Mouse (Mus musculus): ENCODE measurements at regions not wholly inside any gene's neighbourhood (a gene's known extent, or its start where the extent isn't known, plus 50 kb on each side); places are given as distances from the start of the nearest gene placed in this dataset.

GRCm38 (mm10) chr9:89858005-89858404, 51.7 kb upstream of the Rasgrf1 start:
- H3K27ac ChIP-seq: no peak overlapping the region
- H3K27me3 ChIP-seq: no peaks in the 10 kb centered on the region
- H3K36me3 ChIP-seq: no peaks in the 10 kb centered on the region
- no peak overlapping the region for H3K9ac ChIP-seq
- H3K4me1 ChIP-seq: no peaks in the 10 kb centered on the region
- no peak overlapping the region for H3K4me3 ChIP-seq
- H3K4me2 ChIP-seq: no peak overlapping the region
- no peaks in the 10 kb centered on the region for H3K9me3 ChIP-seq
- ATAC-seq (ENCODE audit: insufficient number of reproducible peaks, low FRiP score, low TSS enrichment, low read depth): no peak

- Histone ChIP-seq H3K27ac (no peak overlapping the region), H3K9me3 (no peaks in the 10 kb centered on the region), H3K36me3 (no peaks in the 10 kb centered on the region), H3K4me1 (no peaks in the 10 kb centered on the region), H3K4me3 (no peak overlapping the region), H3K4me2 (no peak overlapping the region), H3K9ac (no peak overlapping the region), H3K27me3 (no peaks in the 10 kb centered on the region)
- ATAC-seq (ENCODE audit: insufficient number of reproducible peaks, low FRiP score, low TSS enrichment, low read depth): no peak
- WGBS: 73% methylated on average over 10 of the region's 10 CpGs
Observed at GRCm38 (mm10) chr9:89850491-89851282, 59.0 kb upstream of the Rasgrf1 start.

- H3K9ac ChIP-seq: no peak overlapping the region
- H3K4me3 ChIP-seq: no peak overlapping the region
- H3K4me1 ChIP-seq: no peaks in the 10 kb centered on the region
- no peak overlapping the region for H3K27ac ChIP-seq
- H3K27me3 ChIP-seq: no peaks in the 10 kb centered on the region
- 79% methylated on average over 3 of the region's 3 CpGs for WGBS
- no peaks in the 10 kb centered on the region for H3K9me3 ChIP-seq
- no peak for ATAC-seq (ENCODE audit: insufficient number of reproducible peaks, low FRiP score, low TSS enrichment, low read depth)
- H3K4me2 ChIP-seq: no peak overlapping the region
- H3K36me3 ChIP-seq: no peaks in the 10 kb centered on the region
Observed at GRCm38 (mm10) chr9:89849947-89850346, 59.8 kb upstream of the Rasgrf1 start.

- WGBS: 61% methylated on average over 3 of the region's 3 CpGs
- ATAC-seq (ENCODE audit: insufficient number of reproducible peaks, low FRiP score, low TSS enrichment, low read depth): no peak
- Histone ChIP-seq H3K4me1 (no peaks in the 10 kb centered on the region), H3K4me3 (no peak overlapping the region), H3K27me3 (no peaks in the 10 kb centered on the region), H3K9me3 (no peaks in the 10 kb centered on the region), H3K36me3 (no peaks in the 10 kb centered on the region), H3K27ac (no peak overlapping the region), H3K4me2 (no peak overlapping the region), H3K9ac (no peak overlapping the region)
Observed at GRCm38 (mm10) chr9:89848571-89848970, 61.1 kb upstream of the Rasgrf1 start.

- Histone ChIP-seq H3K27me3 (no peaks in the 10 kb centered on the region), H3K4me1 (no peaks in the 10 kb centered on the region), H3K4me2 (no peak overlapping the region), H3K9me3 (no peaks in the 10 kb centered on the region), H3K27ac (no peak overlapping the region), H3K9ac (no peak overlapping the region), H3K4me3 (no peak overlapping the region), H3K36me3 (no peaks in the 10 kb centered on the region)
- ATAC-seq (ENCODE audit: insufficient number of reproducible peaks, low FRiP score, low TSS enrichment, low read depth): no peak
Observed at GRCm38 (mm10) chr9:89846973-89847372, 62.7 kb upstream of the Rasgrf1 start.

- WGBS: 91% methylated on average over 8 of the region's 8 CpGs
- Histone ChIP-seq H3K27me3 (no peaks in the 10 kb centered on the region), H3K36me3 (no peaks in the 10 kb centered on the region), H3K9me3 (no peaks in the 10 kb centered on the region), H3K27ac (no peak overlapping the region), H3K4me1 (no peaks in the 10 kb centered on the region), H3K9ac (no peak overlapping the region), H3K4me3 (no peak overlapping the region), H3K4me2 (no peak overlapping the region)
- no peak for ATAC-seq (ENCODE audit: insufficient number of reproducible peaks, low FRiP score, low TSS enrichment, low read depth)
Observed at GRCm38 (mm10) chr9:89842776-89843089, 67.0 kb upstream of the Rasgrf1 start.

- no peak for ATAC-seq (ENCODE audit: insufficient number of reproducible peaks, low FRiP score, low TSS enrichment, low read depth)
- H3K4me2 ChIP-seq: no peak overlapping the region
- H3K36me3 ChIP-seq: no peaks in the 10 kb centered on the region
- no peak overlapping the region for H3K4me3 ChIP-seq
- no peaks in the 10 kb centered on the region for H3K27me3 ChIP-seq
- no peaks in the 10 kb centered on the region for H3K9me3 ChIP-seq
- H3K9ac ChIP-seq: no peak overlapping the region
- 55% methylated on average over 12 of the region's 12 CpGs for WGBS
- H3K4me1 ChIP-seq: no peaks in the 10 kb centered on the region
- no peak overlapping the region for H3K27ac ChIP-seq
Observed at GRCm38 (mm10) chr9:89841866-89842775, 67.6 kb upstream of the Rasgrf1 start.

- 32% methylated on average over 2 of the region's 2 CpGs for WGBS
- no peaks in the 10 kb centered on the region for H3K9me3 ChIP-seq
- H3K27me3 ChIP-seq: no peaks in the 10 kb centered on the region
- H3K4me2 ChIP-seq: no peak overlapping the region
- no peak overlapping the region for H3K4me3 ChIP-seq
- H3K9ac ChIP-seq: no peak overlapping the region
- no peak for ATAC-seq (ENCODE audit: insufficient number of reproducible peaks, low FRiP score, low TSS enrichment, low read depth)
- no peak overlapping the region for H3K27ac ChIP-seq
- H3K4me1 ChIP-seq: no peaks in the 10 kb centered on the region
- H3K36me3 ChIP-seq: no peaks in the 10 kb centered on the region
Observed at GRCm38 (mm10) chr9:89841371-89841770, 68.3 kb upstream of the Rasgrf1 start.

- H3K9ac ChIP-seq: no peak overlapping the region
- no peaks in the 10 kb centered on the region for H3K27me3 ChIP-seq
- no peak overlapping the region for H3K4me3 ChIP-seq
- WGBS: 78% methylated on average over 7 of the region's 7 CpGs
- H3K4me1 ChIP-seq: no peaks in the 10 kb centered on the region
- H3K27ac ChIP-seq: no peak overlapping the region
- H3K9me3 ChIP-seq: no peaks in the 10 kb centered on the region
- H3K36me3 ChIP-seq: no peaks in the 10 kb centered on the region
- ATAC-seq (ENCODE audit: insufficient number of reproducible peaks, low FRiP score, low TSS enrichment, low read depth): no peak
- H3K4me2 ChIP-seq: no peak overlapping the region
Observed at GRCm38 (mm10) chr9:89836454-89837245, 73.1 kb upstream of the Rasgrf1 start.

- Histone ChIP-seq H3K27ac (no peak overlapping the region), H3K4me2 (no peak overlapping the region), H3K9ac (no peak overlapping the region), H3K4me1 (no peaks in the 10 kb centered on the region), H3K36me3 (no peaks in the 10 kb centered on the region), H3K27me3 (no peaks in the 10 kb centered on the region), H3K9me3 (no peaks in the 10 kb centered on the region), H3K4me3 (no peak overlapping the region)
- no peak for ATAC-seq (ENCODE audit: insufficient number of reproducible peaks, low FRiP score, low TSS enrichment, low read depth)
- WGBS: 85% methylated on average over 9 of the region's 9 CpGs
Observed at GRCm38 (mm10) chr9:89833596-89833995, 76.1 kb upstream of the Rasgrf1 start.

- whole genome bisulfite sequencing: 88% methylated on average over 14 of the region's 14 CpGs
- H3K4me3 ChIP-seq: no peak overlapping the region
- no peaks in the 10 kb centered on the region for H3K4me1 ChIP-seq
- ATAC-seq (ENCODE audit: insufficient number of reproducible peaks, low FRiP score, low TSS enrichment, low read depth): no peak
- H3K27me3 ChIP-seq: 0 out of 2 replicates have a peak, but pooled peaks cover 3% of the 10 kb centered on the region
- no peak overlapping the region for H3K9ac ChIP-seq
- H3K4me2 ChIP-seq: no peak overlapping the region
- no peak overlapping the region for H3K27ac ChIP-seq
- H3K36me3 ChIP-seq: no peaks in the 10 kb centered on the region
- H3K9me3 ChIP-seq: no peaks in the 10 kb centered on the region
Observed at GRCm38 (mm10) chr9:89831855-89832254, 77.9 kb upstream of the Rasgrf1 start.

GRCm38 (mm10) chr9:89828156-89828555, 81.6 kb upstream of the Rasgrf1 start:
- no peak overlapping the region for H3K4me2 ChIP-seq
- no peak overlapping the region for H3K27ac ChIP-seq
- 80% methylated on average over 5 of the region's 5 CpGs for WGBS
- H3K9ac ChIP-seq: no peak overlapping the region
- H3K9me3 ChIP-seq: no peaks in the 10 kb centered on the region
- no peaks in the 10 kb centered on the region for H3K36me3 ChIP-seq
- 0 out of 2 replicates have a peak, but pooled peaks cover 3% of the 10 kb centered on the region for H3K27me3 ChIP-seq
- no peaks in the 10 kb centered on the region for H3K4me1 ChIP-seq
- H3K4me3 ChIP-seq: no peak overlapping the region
- no peak for ATAC-seq (ENCODE audit: insufficient number of reproducible peaks, low FRiP score, low TSS enrichment, low read depth)
